Mouse (Mus musculus) C2C12 (cell line): Measurements from ENCODE around the gene Akr7a5. TPM values are rescaled to one million over a fixed set of nuclear protein-coding genes. Genes with fewer than 3 reads are reported as not detected.

Experiments used
- H3K27me3 ChIP-seq: one replicate; pipeline ENCODE4 v1.6.1; 2011; ENCODE audit not compliant: control insufficient read depth, insufficient read depth, insufficient read length
- H3K36me3 ChIP-seq: one replicate; pipeline ENCODE4 v1.6.1; 2011; ENCODE audit not compliant: control insufficient read depth, insufficient read depth
- H3K4me3 ChIP-seq: one replicate; pipeline ENCODE4 v1.5.1; 2011; ENCODE audit warnings: mild to moderate bottlenecking, control low read depth; ENCODE audit not compliant: poor library complexity, insufficient read depth, severe bottlenecking
- H3K79me2 ChIP-seq: one replicate; pipeline ENCODE4 v1.6.1; 2011; ENCODE audit not compliant: control insufficient read depth, insufficient read depth
- H3K79me3 ChIP-seq: one replicate; pipeline ENCODE4 v1.6.1; 2011; ENCODE audit warnings: low read depth, control low read depth
- H3ac ChIP-seq: one replicate; pipeline ENCODE3; 2011; ENCODE audit warnings: low read depth; ENCODE audit not compliant: control insufficient read depth, insufficient read length
- CEBPB ChIP-seq: IDR thresholded peaks from one replicate; pipeline ENCODE4 v1.6.1; 2011; ENCODE audit warnings: low read depth, mild to moderate bottlenecking, control low read depth, moderate library complexity
- CTCF ChIP-seq: IDR thresholded peaks from one replicate; pipeline ENCODE4 v1.5.1; 2011; ENCODE audit not compliant: control insufficient read depth, insufficient read depth, insufficient read length
- FOSL1 ChIP-seq: IDR thresholded peaks from one replicate; pipeline ENCODE4 v1.8.0; 2011; ENCODE audit warnings: mild to moderate bottlenecking, low read length; ENCODE audit not compliant: poor library complexity, insufficient read depth, severe bottlenecking
- MAX ChIP-seq: IDR thresholded peaks from one replicate; pipeline ENCODE4 v1.6.1; 2011; ENCODE audit warnings: mild to moderate bottlenecking, control low read depth
- MYOD1 ChIP-seq: IDR thresholded peaks from one replicate; pipeline ENCODE4 v1.6.1; 2011; ENCODE audit warnings: low read depth; ENCODE audit not compliant: control insufficient read depth, insufficient read length
- MYOG ChIP-seq: IDR thresholded peaks from one replicate; pipeline ENCODE4 v1.6.1; 2011; ENCODE audit not compliant: control insufficient read depth, insufficient read length; ENCODE audit errors: extremely low read depth
- USF1 ChIP-seq: IDR thresholded peaks from one replicate; pipeline ENCODE4 v1.6.1; 2011; ENCODE audit warnings: low read depth, mild to moderate bottlenecking, control low read depth, moderate library complexity
- polyA plus RNA-seq: library from polyadenylated mRNA; unstranded; fragments of >200 nt; fragmentation: generic; extraction: Trizol; gene quantifications from one replicate; pipeline ENCODE4 v1.2.1, GENCODE M21; 2012; ENCODE audit warnings: missing spikeins

The Akr7a5 gene
- polyA plus RNA-seq, 1 experiment = 49.7 TPM

GRCm38 (mm10) chr4:139318449-139318848 lies 7.9 kb downstream of the Akr7a5 start:
- no peaks in the 10 kb centered on the region for H3K27me3 ChIP-seq
- no peaks in the 10 kb centered on the region for H3K79me3 ChIP-seq
- no peak overlapping the region for H3ac ChIP-seq
- no peak for TF ChIP-seq MYOG
- no peak for TF ChIP-seq MAX
- no peak for TF ChIP-seq USF1
- no peak for TF ChIP-seq FOSL1
- H3K36me3 ChIP-seq = no peaks in the 10 kb centered on the region
- H3K4me3 ChIP-seq = no peak overlapping the region
- no peaks in the 10 kb centered on the region for H3K79me2 ChIP-seq

GRCm38 (mm10) chr4:139319740-139320139 lies 9.2 kb downstream of the Akr7a5 start:
- no peaks in the 10 kb centered on the region for H3K27me3 ChIP-seq
- no peak overlapping the region for H3K4me3 ChIP-seq
- no peak overlapping the region for H3ac ChIP-seq
- H3K79me3 ChIP-seq = no peaks in the 10 kb centered on the region
- no peaks in the 10 kb centered on the region for H3K79me2 ChIP-seq
- H3K36me3 ChIP-seq = no peaks in the 10 kb centered on the region
- TF ChIP-seq USF1 (no peak), CTCF (no peak), MYOD1 (no peak), MYOG (no peak), CEBPB (no peak), MAX (no peak)

GRCm38 (mm10) chr4:139330605-139331004 lies 20.1 kb downstream of the Akr7a5 start:
- no peak overlapping the region for H3K4me3 ChIP-seq
- TF ChIP-seq USF1 (no peak), FOSL1 (no peak), CEBPB (no peak), CTCF (no peak)
- no peaks in the 10 kb centered on the region for H3K79me2 ChIP-seq
- peaks cover 5% of the 10 kb centered on the region for H3K27me3 ChIP-seq
- H3ac ChIP-seq = no peak overlapping the region
- no peaks in the 10 kb centered on the region for H3K79me3 ChIP-seq
- no peaks in the 10 kb centered on the region for H3K36me3 ChIP-seq

GRCm38 (mm10) chr4:139334631-139335295 lies 24.2 kb downstream of the Akr7a5 start:
- Histone ChIP-seq H3ac (no peak overlapping the region), H3K36me3 (no peaks in the 10 kb centered on the region), H3K27me3 (peaks cover 5% of the 10 kb centered on the region), H3K79me3 (no peaks in the 10 kb centered on the region), H3K79me2 (no peaks in the 10 kb centered on the region), H3K4me3 (no peak overlapping the region)
- TF ChIP-seq CTCF (no peak), MAX (no peak), MYOG (no peak), USF1 (no peak), FOSL1 (no peak), MYOD1 (no peak), CEBPB (no peak)

- H3K4me3 ChIP-seq = no peak overlapping the region
- peaks cover 5% of the 10 kb centered on the region for H3K27me3 ChIP-seq
- H3K79me2 ChIP-seq = no peaks in the 10 kb centered on the region
- TF ChIP-seq MAX (no peak), FOSL1 (no peak)
- no peaks in the 10 kb centered on the region for H3K79me3 ChIP-seq
- H3K36me3 ChIP-seq = no peaks in the 10 kb centered on the region
- no peak overlapping the region for H3ac ChIP-seq
Observed at GRCm38 (mm10) chr4:139335507-139335906, 25.0 kb downstream of the Akr7a5 start.

- no peak overlapping the region for H3K4me3 ChIP-seq
- no peak overlapping the region for H3ac ChIP-seq
- no peaks in the 10 kb centered on the region for H3K36me3 ChIP-seq
- TF ChIP-seq CEBPB = no peak
- TF ChIP-seq MYOD1 = no peak
- no peak for TF ChIP-seq USF1
- no peak for TF ChIP-seq CTCF
- no peak for TF ChIP-seq MYOG
- no peak for TF ChIP-seq MAX
- no peak for TF ChIP-seq FOSL1
- no peaks in the 10 kb centered on the region for H3K79me2 ChIP-seq
- H3K79me3 ChIP-seq = no peaks in the 10 kb centered on the region
- peaks cover 5% of the 10 kb centered on the region for H3K27me3 ChIP-seq
Observed at GRCm38 (mm10) chr4:139336822-139337483, 26.4 kb downstream of the Akr7a5 start.
